Mouse (Mus musculus) MEL (cell line): Measurements from ENCODE around the gene Ccdc194. TPM values are rescaled to one million over a fixed set of nuclear protein-coding genes. Genes with fewer than 3 reads are reported as not detected.

Source experiments
- DNase-seq: peaks from one replicate; pipeline ENCODE4 v3.0.0; 2011; ENCODE audit warnings: low read depth, low spot score
- H3K27ac ChIP-seq: 2 replicates; pipeline ENCODE4 v1.5.1; 2012; ENCODE audit warnings: low read depth, mild to moderate bottlenecking, control low read depth, low read length, moderate library complexity; ENCODE audit not compliant: control insufficient read depth
- H3K27me3 ChIP-seq, 2 experiments: fragments of 150-350 bp in 1 of 2; sonication (generic) in 1 of 2; 2 replicates each; pipeline ENCODE4 v1.6.1; 2012; ENCODE audit warnings: low read length in 2 of 2, mild to moderate bottlenecking in 2 of 2, improper control_type of control experiment in 1 of 2, moderate library complexity in 1 of 2; ENCODE audit not compliant: insufficient read depth in 2 of 2, control insufficient read depth in 1 of 2
- H3K36me3 ChIP-seq, 2 experiments: 2 replicates each; pipeline ENCODE4 v1.6.1; 2012 to 2014; ENCODE audit warnings: low read length in 2 of 2, improper control_type of control experiment in 1 of 2, inconsistent platforms in 1 of 2, mild to moderate bottlenecking in 1 of 2; ENCODE audit not compliant: insufficient read depth in 2 of 2, control insufficient read depth in 1 of 2
- H3K4me1 ChIP-seq, 2 experiments: fragments of 150-350 bp in 1 of 2; sonication (generic) in 1 of 2; 2 replicates each; pipeline ENCODE4 v1.6.1; 2012; ENCODE audit warnings: low read length in 2 of 2, improper control_type of control experiment in 1 of 2, mild to moderate bottlenecking in 1 of 2; ENCODE audit not compliant: insufficient read depth in 2 of 2, control insufficient read depth in 1 of 2
- H3K4me3 ChIP-seq, 2 experiments: fragments of 150-350 bp in 1 of 2; sonication (generic) in 1 of 2; 2 replicates each; pipeline ENCODE4 v1.5.1; 2012; ENCODE audit warnings: low read depth in 2 of 2, low read length in 2 of 2, mild to moderate bottlenecking in 2 of 2, moderate library complexity in 2 of 2, control low read depth in 1 of 2, improper control_type of control experiment in 1 of 2; ENCODE audit not compliant: control insufficient read depth in 1 of 2, insufficient read depth in 1 of 2
- H3K79me2 ChIP-seq: 2 replicates; pipeline ENCODE4 v1.6.1; 2012; ENCODE audit warnings: mild to moderate bottlenecking, low read length, moderate library complexity; ENCODE audit not compliant: control insufficient read depth, poor library complexity, insufficient read depth
- H3K9ac ChIP-seq: 2 replicates; pipeline ENCODE4 v1.6.1; 2012; ENCODE audit warnings: low read depth, mild to moderate bottlenecking, control low read depth, low read length, moderate library complexity; ENCODE audit not compliant: control insufficient read depth, poor library complexity, severe bottlenecking
- H3K9me3 ChIP-seq: fragments of 150-350 bp; sonication (generic); replicated peaks from 2 replicates; pipeline ENCODE4 v1.6.1; 2012; ENCODE audit warnings: mild to moderate bottlenecking, low read length, improper control_type of control experiment, moderate library complexity; ENCODE audit not compliant: insufficient read depth
- BHLHE40 ChIP-seq: IDR thresholded peaks from 2 replicates; pipeline ENCODE4 v1.6.1; 2012; ENCODE audit warnings: low read depth, mild to moderate bottlenecking, inconsistent platforms, low read length, improper control_type of control experiment, borderline replicate concordance
- CHD1 ChIP-seq: IDR thresholded peaks from 2 replicates; pipeline ENCODE4 v1.6.1; 2012; ENCODE audit warnings: low read depth, mild to moderate bottlenecking, inconsistent platforms, low read length, improper control_type of control experiment
- CHD2 ChIP-seq: IDR thresholded peaks from 2 replicates; pipeline ENCODE4 v1.6.1; 2011; ENCODE audit warnings: low read length, improper control_type of control experiment
- CTCF ChIP-seq, 3 experiments: IDR thresholded peaks in 2 of 3; conservative IDR thresholded peaks in 1 of 3; 2 replicates each; pipeline ENCODE4 v1.5.1; 2011 to 2012; ENCODE audit warnings: low read length in 3 of 3, low read depth in 2 of 3, mild to moderate bottlenecking in 2 of 3, improper control_type of control experiment in 1 of 3, inconsistent platforms in 1 of 3, mixed read lengths in 1 of 3, moderate library complexity in 1 of 3; ENCODE audit not compliant: control insufficient read depth in 1 of 3, insufficient read depth in 1 of 3, poor library complexity in 1 of 3, severe bottlenecking in 1 of 3
- E2F4 ChIP-seq: IDR thresholded peaks from 2 replicates; pipeline ENCODE4 v1.6.1; 2011; ENCODE audit warnings: low read depth, low read length, improper control_type of control experiment, borderline replicate concordance
- EP300 ChIP-seq, 2 experiments: IDR thresholded peaks; 2 replicates each; pipeline ENCODE4 v1.6.1; 2011; ENCODE audit warnings: improper control_type of control experiment in 2 of 2, low read length in 2 of 2, low read depth in 1 of 2, mild to moderate bottlenecking in 1 of 2
- ETS1 ChIP-seq: IDR thresholded peaks from 2 replicates; pipeline ENCODE4 v1.6.1; 2012; ENCODE audit warnings: low read depth, mild to moderate bottlenecking, inconsistent platforms, low read length, improper control_type of control experiment, moderate library complexity
- JUND ChIP-seq: IDR thresholded peaks from 2 replicates; pipeline ENCODE4 v1.6.1; 2011; ENCODE audit warnings: low read depth, mild to moderate bottlenecking, improper control_type of control experiment, low read length
- KAT2A ChIP-seq: conservative IDR thresholded peaks from 2 replicates; pipeline ENCODE4 v1.6.1; 2012; ENCODE audit warnings: low read depth, low read length, improper control_type of control experiment, inconsistent platforms
- MAX ChIP-seq: IDR thresholded peaks from 2 replicates; pipeline ENCODE4 v1.6.1; 2011; ENCODE audit warnings: low read length, improper control_type of control experiment
- MEF2A ChIP-seq: IDR thresholded peaks from 2 replicates; pipeline ENCODE4 v1.6.1; 2014; ENCODE audit warnings: low read depth, mild to moderate bottlenecking, inconsistent platforms, low read length, improper control_type of control experiment; ENCODE audit not compliant: poor library complexity, insufficient replicate concordance, severe bottlenecking; ENCODE audit errors: extremely low read depth
- MXI1 ChIP-seq: IDR thresholded peaks from 2 replicates; pipeline ENCODE4 v1.6.1; 2011; ENCODE audit warnings: mild to moderate bottlenecking, low read depth, low read length, improper control_type of control experiment
- NRF1 ChIP-seq: IDR thresholded peaks from 2 replicates; pipeline ENCODE4 v1.6.1; 2014; ENCODE audit warnings: low read depth, mild to moderate bottlenecking, inconsistent platforms, low read length, improper control_type of control experiment, moderate library complexity; ENCODE audit not compliant: poor library complexity, insufficient read depth, severe bottlenecking
- POLR2A ChIP-seq, 2 experiments: IDR thresholded peaks; 2 replicates each; pipeline ENCODE4 v1.6.1; 2011 to 2012; ENCODE audit warnings: low read length in 2 of 2, mild to moderate bottlenecking in 2 of 2, control low read depth in 1 of 2, improper control_type of control experiment in 1 of 2, low read depth in 1 of 2, moderate library complexity in 1 of 2; ENCODE audit not compliant: control insufficient read depth in 1 of 2, insufficient read depth in 1 of 2, poor library complexity in 1 of 2
- SMC3 ChIP-seq: IDR thresholded peaks from 2 replicates; pipeline ENCODE4 v1.6.1; 2011; ENCODE audit warnings: low read depth, low read length, improper control_type of control experiment
- TCF12 ChIP-seq: IDR thresholded peaks from 2 replicates; pipeline ENCODE4 v1.6.1; 2014; ENCODE audit warnings: low read depth, mild to moderate bottlenecking, inconsistent platforms, low read length, improper control_type of control experiment, moderate library complexity
- UBTF ChIP-seq: IDR thresholded peaks from 2 replicates; pipeline ENCODE4 v1.6.1; 2012; ENCODE audit warnings: low read depth, mild to moderate bottlenecking, inconsistent platforms, low read length, improper control_type of control experiment, moderate library complexity, borderline replicate concordance; ENCODE audit not compliant: insufficient read depth
- USF2 ChIP-seq, 2 experiments: IDR thresholded peaks; 2 replicates each; pipeline ENCODE4 v1.6.1; 2011 to 2012; ENCODE audit warnings: improper control_type of control experiment in 2 of 2, low read length in 2 of 2, borderline replicate concordance in 1 of 2, inconsistent platforms in 1 of 2, low read depth in 1 of 2, mild to moderate bottlenecking in 1 of 2; ENCODE audit not compliant: insufficient read depth in 1 of 2
- ZMIZ1 ChIP-seq: IDR thresholded peaks from 2 replicates; pipeline ENCODE4 v1.6.1; 2012; ENCODE audit warnings: low read depth, mild to moderate bottlenecking, inconsistent platforms, low read length, improper control_type of control experiment, moderate library complexity
- ZNF384 ChIP-seq: IDR thresholded peaks from 2 replicates; pipeline ENCODE4 v1.6.1; 2012; ENCODE audit warnings: low read depth, mild to moderate bottlenecking, inconsistent platforms, low read length, improper control_type of control experiment
- polyA plus RNA-seq, 2 experiments: library from polyadenylated mRNA; stranded (reverse) in 1 of 2; unstranded in 1 of 2; fragments of >175 nt in 1 of 2; fragments of >200 nt in 1 of 2; gene quantifications; 2 replicates each; pipeline versions ENCODE4 v1.2.1 to v1.2.4; 2012; ENCODE audit warnings: low replicate concordance in 2 of 2, low read depth in 1 of 2; ENCODE audit not compliant: insufficient read length in 2 of 2, insufficient read depth in 1 of 2, missing spikeins in 1 of 2
- total RNA-seq: library from RNA; depleted of rRNA; stranded (reverse); fragments of 300-350 nt; gene quantifications from 2 replicates; pipeline ENCODE4 v1.2.3, GENCODE M21; 2012; rRNA removed

Ccdc194 gene
- total RNA-seq (not detected in 2 replicates), polyA plus RNA-seq (not detected)

GRCm38 (mm10) chr8:71525226-71526050, at the start of gene Ccdc194:
Gene Ccdc194, minus strand, starts transcription at chr8:71525711.
- Histone ChIP-seq H3K36me3 (no peaks in the 10 kb centered on the region; a peak in 1 of 4 replicates), H3K27me3 (no peaks in the 10 kb centered on the region; a peak in 1 of 4 replicates), H3K4me3 (no peak within 1 kb of the TSS), H3K27ac (no peak within 1 kb of the TSS), H3K9me3 (no peaks in the 10 kb centered on the region), H3K9ac (no peak within 1 kb of the TSS), H3K4me1 (0 out of 4 replicates have a peak, but pooled peaks cover 0 to 3% of the 10 kb centered on the region in 2 experiments), H3K79me2 (no peaks in the 10 kb centered on the region)
- no peak for DNase-seq
- TF ChIP-seq TCF12 (no peak), POLR2A (IDR thresholded peaks at IDR 0.05; ENCODE audit: control insufficient read depth in 1 of 2, insufficient read depth in 1 of 2, low read depth in 1 of 2, low read length in 2 of 2, poor library complexity in 1 of 2) (0 out of 4 replicates have a peak, but pooled peaks of 1 of the 2 experiments have one; percentile 22)

GRCm38 (mm10) chr8:71575020-71575419, 49.5 kb upstream of the Ccdc194 start:
- Histone ChIP-seq H3K79me2 (no peaks in the 10 kb centered on the region), H3K36me3 (no peaks in the 10 kb centered on the region), H3K4me3 (no peak overlapping the region), H3K4me1 (0 out of 4 replicates have a peak, but pooled peaks cover 0 to 4% of the 10 kb centered on the region in 2 experiments), H3K27me3 (no peaks in the 10 kb centered on the region; a peak in 2 of 4 replicates), H3K9ac (no peak overlapping the region), H3K9me3 (no peaks in the 10 kb centered on the region), H3K27ac (no peak overlapping the region)
- no peak for TF ChIP-seq EP300 (IDR thresholded peaks at IDR 0.05; ENCODE audit: low read depth in 1 of 2, low read length in 2 of 2)
- DNase-seq: no peak

DNA sequence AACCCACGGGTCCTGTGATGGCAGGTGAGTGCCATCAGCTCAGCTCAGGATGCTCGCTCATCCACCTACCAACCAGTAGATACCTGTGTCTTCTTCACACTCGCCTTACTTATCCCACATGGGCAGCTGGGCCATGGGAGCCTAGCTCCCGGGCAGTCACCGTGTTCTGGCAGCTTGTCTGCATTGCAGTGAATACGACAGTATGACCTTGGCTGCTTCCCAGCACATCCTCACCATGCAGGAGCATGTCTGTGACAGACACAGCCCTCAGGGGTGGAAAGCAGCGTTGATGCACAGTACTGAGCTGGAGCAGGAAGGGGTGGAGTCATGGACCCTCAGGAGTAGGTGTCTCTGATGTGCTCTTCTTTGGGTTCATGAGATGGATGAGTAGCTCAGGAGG, 48.9 kb upstream of the Ccdc194 start:
- H3K9ac ChIP-seq: no peak overlapping the region
- no peak overlapping the region for H3K4me3 ChIP-seq
- no peaks in the 10 kb centered on the region; a peak in 2 of 4 replicates for H3K27me3 ChIP-seq
- no peak overlapping the region for H3K27ac ChIP-seq
- no peaks in the 10 kb centered on the region for H3K36me3 ChIP-seq
- H3K9me3 ChIP-seq: no peaks in the 10 kb centered on the region
- no peak for DNase-seq
- 0 out of 4 replicates have a peak, but pooled peaks cover 0 to 3% of the 10 kb centered on the region in 2 experiments for H3K4me1 ChIP-seq
- no peaks in the 10 kb centered on the region for H3K79me2 ChIP-seq
- no peak for TF ChIP-seq ZNF384
- TF ChIP-seq CTCF (IDR thresholded peaks at IDR 0.05 in 2 of 3, conservative IDR thresholded peaks at IDR 0.05 in 1 of 3; ENCODE audit: control insufficient read depth in 1 of 3, insufficient read depth in 1 of 3, low read depth in 2 of 3, low read length in 3 of 3, poor library complexity in 1 of 3, severe bottlenecking in 1 of 3): no peak
- no peak for TF ChIP-seq UBTF
- no peak for TF ChIP-seq KAT2A
- no peak for TF ChIP-seq ETS1
- TF ChIP-seq CHD2: no peak
- no peak for TF ChIP-seq BHLHE40
- no peak for TF ChIP-seq E2F4
- TF ChIP-seq JUND: no peak
- no peak for TF ChIP-seq SMC3
- TF ChIP-seq CHD1: no peak
- no peak for TF ChIP-seq USF2 (IDR thresholded peaks at IDR 0.05; ENCODE audit: borderline replicate concordance in 1 of 2, insufficient read depth in 1 of 2, low read depth in 1 of 2, low read length in 2 of 2)
- no peak for TF ChIP-seq MAX
- no peak for TF ChIP-seq ZMIZ1
- no peak for TF ChIP-seq MXI1
- TF ChIP-seq MEF2A: no peak
- no peak for TF ChIP-seq NRF1
